Mouse (Mus musculus): ENCODE measurements around the gene Mapk8.
A peak's percentile ranks its signal among the peaks of the same experiment; 100 is the strongest.
"Not testable (repeated sequence)": the region's sequence is repeated elsewhere in the genome, so short reads cannot be mapped to it uniquely, and the experiment has no call there.

The Mapk8 gene

GRCm38 (mm10) chr14:33447027-33447569 lies at the start of gene Mapk8:
Mapk8 (minus strand) TSS chr14:33447158.
- peak; percentile 98 to 99 for DNase-seq

DNA sequence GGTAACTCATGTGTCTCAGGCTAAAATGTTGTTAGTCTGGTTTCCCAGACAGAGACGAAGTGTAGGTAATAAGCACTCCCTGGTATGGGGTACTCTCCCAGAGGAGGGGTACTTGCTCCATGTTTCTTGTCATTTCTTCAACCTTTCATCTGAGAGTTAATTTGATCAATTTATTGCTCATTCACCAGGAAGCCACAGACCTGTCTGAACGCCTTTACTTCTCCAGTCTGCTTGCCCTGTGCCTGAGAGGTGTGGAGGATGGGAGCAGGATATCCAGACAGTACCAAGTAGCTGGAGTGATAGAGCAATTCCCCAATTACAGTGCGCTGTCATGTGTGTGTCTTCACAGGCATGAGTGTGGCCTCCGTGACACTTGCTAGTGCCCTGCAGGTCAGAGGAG lies 48.3 kb upstream of the Mapk8 start:
- DNase-seq: no peak

DNA sequence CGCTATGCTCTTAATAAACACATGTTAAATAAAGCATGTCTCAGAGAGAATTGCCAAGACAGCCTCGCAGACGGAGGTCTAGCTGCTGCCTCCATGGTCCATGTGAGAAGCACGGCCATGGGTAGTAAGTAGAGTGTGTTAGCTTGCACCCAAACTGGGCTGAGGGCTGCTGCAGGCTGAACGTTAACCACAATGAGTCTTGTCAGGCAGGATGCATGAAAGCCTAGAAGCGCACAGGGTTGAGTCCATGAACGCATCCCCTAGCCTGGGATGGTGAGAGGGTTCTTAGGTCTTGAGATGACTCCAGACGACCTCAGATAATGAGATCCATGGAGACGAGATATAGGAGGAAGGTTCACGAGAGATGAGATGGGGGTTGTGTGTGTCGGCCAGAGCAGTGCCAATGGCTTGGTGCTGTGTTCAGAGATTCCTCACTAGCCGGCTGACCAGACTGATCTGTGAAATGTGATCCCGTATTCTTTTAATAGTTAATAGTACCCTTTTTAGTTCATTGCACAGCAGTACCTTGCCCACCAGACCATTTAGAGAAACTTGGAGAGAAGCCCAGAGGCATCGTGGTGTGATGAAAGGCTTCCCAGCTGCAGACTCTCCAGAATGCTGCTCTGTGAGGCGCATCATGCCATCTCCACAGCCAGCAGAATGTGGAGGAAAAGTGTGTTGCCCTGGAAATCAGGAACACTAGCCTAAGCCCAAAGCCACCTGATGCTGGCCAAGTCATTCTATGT lies 41.0 kb upstream of the Mapk8 start:
- peak; percentile 27 to 63 for DNase-seq

GRCm38 (mm10) chr14:33481991-33482390 lies 35.0 kb upstream of the Mapk8 start:
- no peak for DNase-seq

- no peak for DNase-seq
Observed at GRCm38 (mm10) chr14:33476094-33476760, 29.3 kb upstream of the Mapk8 start.

GRCm38 (mm10) chr14:33474461-33474860 lies 27.5 kb upstream of the Mapk8 start:
- no peak for DNase-seq

GRCm38 (mm10) chr14:33471331-33471730 lies 24.4 kb upstream of the Mapk8 start, which contains the start of gene Frmpd2:
Frmpd2 (plus strand) TSS chr14:33471696.
- no peak for DNase-seq

DNA sequence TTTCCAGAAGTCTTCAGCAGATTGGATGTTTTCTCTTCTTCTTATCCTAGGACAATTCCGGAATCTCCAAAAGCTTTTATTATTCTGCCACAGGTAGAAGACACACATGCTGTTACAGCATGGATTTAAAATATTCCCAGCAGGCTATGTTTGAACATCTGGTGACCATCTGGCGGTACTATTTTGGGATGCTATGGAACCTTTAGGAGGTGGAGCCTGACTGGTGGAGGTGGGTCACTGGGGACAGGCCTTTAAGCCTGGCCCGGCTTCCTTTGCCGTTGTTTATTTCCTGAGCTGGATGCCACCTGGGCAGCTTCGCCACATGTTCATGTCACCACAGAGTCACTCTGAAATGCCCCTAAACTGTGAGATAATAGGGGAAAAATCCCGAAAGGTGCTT lies 20.8 kb upstream of the Mapk8 start:
- no peak for DNase-seq

DNA sequence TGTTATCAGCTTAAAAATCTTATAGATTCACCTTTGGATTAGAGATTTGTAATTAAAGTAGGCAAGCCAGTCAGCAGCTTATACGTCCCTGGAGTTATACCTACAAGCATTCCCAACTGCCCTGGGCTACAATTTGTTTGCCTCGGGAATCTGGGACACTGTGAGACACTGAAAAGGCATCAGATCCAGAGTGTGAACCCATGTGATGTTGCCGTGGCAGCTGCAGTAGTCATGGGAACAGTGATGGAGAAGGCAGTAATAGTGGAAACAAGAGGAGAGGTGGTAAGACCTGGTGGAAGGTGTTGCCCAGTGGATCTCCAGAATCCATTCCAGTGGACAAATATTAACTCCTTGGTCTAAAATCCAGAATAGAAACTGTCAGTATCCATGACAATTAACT lies 16.7 kb upstream of the Mapk8 start:
- no peak for DNase-seq

DNA sequence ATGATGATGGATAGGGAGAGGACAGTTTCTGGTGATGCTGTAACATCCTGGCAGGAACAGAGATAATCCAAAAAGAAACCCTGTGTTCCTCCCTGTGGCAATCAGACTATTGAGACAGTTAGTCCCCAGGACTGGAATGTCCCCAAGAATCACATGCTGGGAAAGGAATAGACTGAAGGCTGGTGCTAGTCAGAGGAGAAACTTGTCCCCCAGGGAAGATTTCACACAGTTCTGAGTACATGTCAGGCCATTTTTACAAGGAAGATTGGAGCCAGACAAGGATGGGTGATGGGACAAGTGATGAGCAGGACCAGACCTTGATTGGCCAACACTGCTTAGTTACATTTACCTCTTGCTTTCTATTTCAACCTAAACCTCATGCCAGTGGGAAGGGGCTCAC lies 3.4 kb upstream of the Mapk8 start:
- DNase-seq: no peak

GRCm38 (mm10) chr14:33449296-33449840 lies 2.4 kb upstream of the Mapk8 start:
- DNase-seq: no peak

DNA sequence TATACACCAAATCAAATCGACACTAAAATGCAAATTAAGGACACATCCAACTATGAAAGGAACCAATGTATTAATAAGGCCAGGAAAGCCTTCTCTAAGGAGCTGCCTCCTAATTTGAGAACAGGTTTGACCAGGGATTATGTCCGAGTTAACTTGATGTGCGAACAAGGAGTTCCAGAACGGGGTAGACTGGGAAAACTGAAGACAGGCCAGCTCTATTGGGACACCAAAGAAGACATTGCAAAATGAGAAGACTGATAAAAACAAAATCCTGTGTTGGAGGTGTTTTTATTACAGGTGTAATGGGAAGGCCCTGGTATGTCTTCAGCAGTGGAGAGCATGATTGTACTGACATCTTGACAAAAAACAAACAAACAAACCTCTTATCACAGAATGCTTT lies 1.3 kb upstream of the Mapk8 start:
- DNase-seq: no peak

GRCm38 (mm10) chr14:33446561-33447023 lies 366 bp downstream of the Mapk8 start:
- DNase-seq: no peak

- DNase-seq: no peak
Observed at GRCm38 (mm10) chr14:33445962-33446361, 996 bp downstream of the Mapk8 start.

GRCm38 (mm10) chr14:33443780-33444179 lies 3.2 kb downstream of the Mapk8 start:
- no peak for DNase-seq

DNA sequence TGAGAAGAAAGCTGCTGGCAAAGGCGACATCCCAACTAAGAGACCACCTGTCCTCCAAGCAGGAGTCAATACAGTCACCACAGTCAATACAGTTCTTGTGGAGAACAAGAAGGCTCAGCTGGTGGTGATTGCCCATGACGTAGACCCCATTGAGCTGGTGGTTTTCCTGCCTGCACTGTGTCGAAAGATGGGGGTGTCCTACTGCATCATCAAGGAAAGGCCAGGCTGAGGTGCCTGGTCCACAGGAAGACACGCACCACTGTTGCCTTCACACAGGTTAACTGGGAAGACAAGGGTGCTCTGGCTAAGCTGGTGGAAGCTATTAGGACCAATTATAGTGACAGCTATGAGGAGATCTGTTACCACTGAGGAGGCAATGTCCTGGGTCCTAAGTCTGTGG lies 14.5 kb downstream of the Mapk8 start:
- not testable (repeated sequence) for DNase-seq

DNA sequence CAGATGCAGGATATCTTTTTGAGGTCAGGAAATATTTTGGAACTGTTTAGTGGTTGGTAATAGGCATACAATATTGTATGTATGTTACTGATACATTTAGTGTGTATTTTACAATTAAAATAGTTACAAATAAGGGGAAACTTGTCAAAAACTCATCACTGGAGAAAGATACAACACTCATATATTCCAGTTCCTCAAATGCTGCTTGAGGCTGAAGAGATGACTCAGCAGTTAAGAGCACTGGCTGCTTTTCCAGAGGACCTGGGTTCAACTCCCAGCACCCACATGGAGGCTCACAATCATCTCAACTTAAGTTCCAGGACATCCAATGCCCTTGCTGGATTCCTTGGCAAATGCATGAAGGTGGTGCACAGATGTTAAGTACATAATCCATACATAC lies 22.8 kb downstream of the Mapk8 start:
- DNase-seq: no peak

- DNase-seq: no peak
Observed at GRCm38 (mm10) chr14:33423003-33423402, 24.0 kb downstream of the Mapk8 start.

- DNase-seq: no peak
Observed at GRCm38 (mm10) chr14:33418311-33418909, 28.5 kb downstream of the Mapk8 start.

GRCm38 (mm10) chr14:33415746-33416145 lies 31.2 kb downstream of the Mapk8 start:
- no peak for DNase-seq

- no peak for DNase-seq
Observed at GRCm38 (mm10) chr14:33402331-33402730, 44.6 kb downstream of the Mapk8 start.

GRCm38 (mm10) chr14:33400019-33400418 lies 46.9 kb downstream of the Mapk8 start:
- DNase-seq: no peak
